Mouse (Mus musculus): ENCODE results near the gene Ifna16. TPM values are rescaled to one million over a fixed set of nuclear protein-coding genes. Genes with fewer than 3 reads are reported as not detected.

Gene Ifna16
- polyA plus RNA-seq, 1 experiment from 2014 or later, result not detected

- peak overlapping the region; percentile 39 for H3K4me3 ChIP-seq (ENCODE audit: low read depth, low read length)
- no peak overlapping the region for H3K27ac ChIP-seq (ENCODE audit: low read depth, low read length)
- H3K27me3 ChIP-seq (replicated peaks; ENCODE audit: control insufficient read depth, insufficient read depth, low read length), result no peaks in the 10 kb centered on the region
- no peaks in the 10 kb centered on the region for H3K4me1 ChIP-seq (replicated peaks; ENCODE audit: control insufficient read depth, insufficient read depth, low read length)
- 55% methylated on average over 8 of the region's 8 CpGs for WGBS
- H3K36me3 ChIP-seq (ENCODE audit: control insufficient read depth, insufficient read depth), result no peaks in the 10 kb centered on the region
- no peaks in the 10 kb centered on the region for H3K9me3 ChIP-seq (ENCODE audit: control insufficient read depth)
- no peak overlapping the region for H3K9ac ChIP-seq (ENCODE audit: low read depth, low read length)
- no peak for ATAC-seq
- no peak for TF ChIP-seq CTCF (IDR thresholded peaks at IDR 0.05; ENCODE audit: low read depth)
- H3K4me2 ChIP-seq (replicated peaks; ENCODE audit: low read depth), result peak overlapping the region; percentile 58
Measured at GRCm38 (mm10) chr4:88640704-88641076, 36.0 kb downstream of the Ifna16 start.

GRCm38 (mm10) chr4:88634311-88634710 lies 42.4 kb downstream of the Ifna16 start, which contains the start of gene C87499:
Gene C87499, minus strand, starts transcription at chr4:88634411.
- H3K9ac ChIP-seq (ENCODE audit: low read depth, low read length), result no peak within 1 kb of the TSS
- no peak for ATAC-seq
- no peaks in the 10 kb centered on the region for H3K27me3 ChIP-seq (replicated peaks; ENCODE audit: control insufficient read depth, insufficient read depth, low read length)
- H3K36me3 ChIP-seq (ENCODE audit: control insufficient read depth, insufficient read depth), result no peaks in the 10 kb centered on the region
- no peaks in the 10 kb centered on the region for H3K9me3 ChIP-seq (ENCODE audit: control insufficient read depth)
- no peak within 1 kb of the TSS for H3K4me2 ChIP-seq (replicated peaks; ENCODE audit: low read depth)
- H3K4me1 ChIP-seq (replicated peaks; ENCODE audit: control insufficient read depth, insufficient read depth, low read length), result no peaks in the 10 kb centered on the region
- H3K27ac ChIP-seq (ENCODE audit: low read depth, low read length), result no peak within 1 kb of the TSS
- 87% methylated on average over 4 of the region's 4 CpGs for WGBS
- H3K4me3 ChIP-seq (ENCODE audit: low read depth, low read length), result no peak within 1 kb of the TSS
- TF ChIP-seq CTCF (IDR thresholded peaks at IDR 0.05; ENCODE audit: low read depth), result no peak

Other genes starting within 250 kb of the Ifna16 start
- 6.6 and 7.4 TPM in 2 replicates for gene Hacd4, start 238.0 kb downstream of the Ifna16 start, polyA plus RNA-seq (2015; fragmentation: Nextera tagmentation; extraction: Ambion mirVana)
- gene Ifnb1, start 154.2 kb downstream of the Ifna16 start, polyA plus RNA-seq (2015; fragmentation: Nextera tagmentation; extraction: Ambion mirVana), result not detected in 2 replicates
- gene Ifna15, start 118.7 kb downstream of the Ifna16 start, polyA plus RNA-seq (2015; fragmentation: Nextera tagmentation; extraction: Ambion mirVana), result not detected in 2 replicates
- gene Ifna14, start 105.1 kb downstream of the Ifna16 start, polyA plus RNA-seq (2015; fragmentation: Nextera tagmentation; extraction: Ambion mirVana), result not detected in 2 replicates
- gene Ifna9, start 84.5 kb downstream of the Ifna16 start, polyA plus RNA-seq (2015; fragmentation: Nextera tagmentation; extraction: Ambion mirVana), result not detected in 2 replicates
- not detected in 2 replicates for gene Ifna12, start 73.5 kb downstream of the Ifna16 start, polyA plus RNA-seq (2015; fragmentation: Nextera tagmentation; extraction: Ambion mirVana)
- gene C87499, start 42.5 kb downstream of the Ifna16 start, polyA plus RNA-seq (2015; fragmentation: Nextera tagmentation; extraction: Ambion mirVana), result not detected in 2 replicates
- not detected in 2 replicates for gene Ifna13, start 32.5 kb downstream of the Ifna16 start, polyA plus RNA-seq (2015; fragmentation: Nextera tagmentation; extraction: Ambion mirVana)
- gene Ifna2, start 7.0 kb upstream of the Ifna16 start, polyA plus RNA-seq (2015; fragmentation: Nextera tagmentation; extraction: Ambion mirVana), result not detected in 2 replicates
- not detected in 2 replicates for gene Ifnab, start 14.4 kb upstream of the Ifna16 start, polyA plus RNA-seq (2015; fragmentation: Nextera tagmentation; extraction: Ambion mirVana)
- 0.16 and 0.43 TPM in 2 replicates for gene Gm26566, start 44.9 kb upstream of the Ifna16 start, polyA plus RNA-seq (2015; fragmentation: Nextera tagmentation; extraction: Ambion mirVana)
- gene Klhl9, start 45.5 kb upstream of the Ifna16 start, polyA plus RNA-seq (2015; fragmentation: Nextera tagmentation; extraction: Ambion mirVana), result 40.5 and 42.5 TPM in 2 replicates
- not detected in 2 replicates for gene Gm13271, start 77.9 kb upstream of the Ifna16 start, polyA plus RNA-seq (2015; fragmentation: Nextera tagmentation; extraction: Ambion mirVana)
- 0.20 TPM in 1 of 2 replicates, not detected in the other for gene Gm13283, start 83.2 kb upstream of the Ifna16 start, polyA plus RNA-seq (2015; fragmentation: Nextera tagmentation; extraction: Ambion mirVana)
- 0.13 TPM in 1 of 2 replicates, not detected in the other for gene Gm13290, start 96.9 kb upstream of the Ifna16 start, polyA plus RNA-seq (2015; fragmentation: Nextera tagmentation; extraction: Ambion mirVana)
- gene Gm13289, start 100.0 kb upstream of the Ifna16 start, polyA plus RNA-seq (2015; fragmentation: Nextera tagmentation; extraction: Ambion mirVana), result not detected in 2 replicates
- gene Gm13272, start 102.9 kb upstream of the Ifna16 start, polyA plus RNA-seq (2015; fragmentation: Nextera tagmentation; extraction: Ambion mirVana), result not detected in 2 replicates
- gene Ifnz, start 105.2 kb upstream of the Ifna16 start, polyA plus RNA-seq (2015; fragmentation: Nextera tagmentation; extraction: Ambion mirVana), result 0.18 TPM in 1 of 2 replicates, not detected in the other
- not detected in 2 replicates for gene Gm13276, start 108.8 kb upstream of the Ifna16 start, polyA plus RNA-seq (2015; fragmentation: Nextera tagmentation; extraction: Ambion mirVana)
- gene Gm13277, start 111.7 kb upstream of the Ifna16 start, polyA plus RNA-seq (2015; fragmentation: Nextera tagmentation; extraction: Ambion mirVana), result not detected in 2 replicates
- not detected in 2 replicates for gene Gm13278, start 114.6 kb upstream of the Ifna16 start, polyA plus RNA-seq (2015; fragmentation: Nextera tagmentation; extraction: Ambion mirVana)
- gene Gm13275, start 117.6 kb upstream of the Ifna16 start, polyA plus RNA-seq (2015; fragmentation: Nextera tagmentation; extraction: Ambion mirVana), result not detected in 2 replicates
- not detected in 2 replicates for gene Gm13279, start 120.5 kb upstream of the Ifna16 start, polyA plus RNA-seq (2015; fragmentation: Nextera tagmentation; extraction: Ambion mirVana)
- 0.37 and 0.42 TPM in 2 replicates for gene Gm13285, start 122.7 kb upstream of the Ifna16 start, polyA plus RNA-seq (2015; fragmentation: Nextera tagmentation; extraction: Ambion mirVana)
- not detected in 2 replicates for gene Gm13287, start 126.3 kb upstream of the Ifna16 start, polyA plus RNA-seq (2015; fragmentation: Nextera tagmentation; extraction: Ambion mirVana)
- not detected in 2 replicates for gene Gm13288, start 128.6 kb upstream of the Ifna16 start, polyA plus RNA-seq (2015; fragmentation: Nextera tagmentation; extraction: Ambion mirVana)
- gene Ifna7, start 139.3 kb upstream of the Ifna16 start, polyA plus RNA-seq (2015; fragmentation: Nextera tagmentation; extraction: Ambion mirVana), result not detected in 2 replicates
- gene Ifna11, start 143.0 kb upstream of the Ifna16 start, polyA plus RNA-seq (2015; fragmentation: Nextera tagmentation; extraction: Ambion mirVana), result not detected in 2 replicates
- gene Ifna6, start 150.5 kb upstream of the Ifna16 start, polyA plus RNA-seq (2015; fragmentation: Nextera tagmentation; extraction: Ambion mirVana), result not detected in 2 replicates
- not detected in 2 replicates for gene Ifna5, start 158.6 kb upstream of the Ifna16 start, polyA plus RNA-seq (2015; fragmentation: Nextera tagmentation; extraction: Ambion mirVana)
- not detected in 2 replicates for gene Ifna4, start 164.9 kb upstream of the Ifna16 start, polyA plus RNA-seq (2015; fragmentation: Nextera tagmentation; extraction: Ambion mirVana)
- gene Ifna1, start 173.2 kb upstream of the Ifna16 start, polyA plus RNA-seq (2015; fragmentation: Nextera tagmentation; extraction: Ambion mirVana), result not detected in 2 replicates
- not detected in 2 replicates for gene Ifne, start 203.3 kb upstream of the Ifna16 start, polyA plus RNA-seq (2015; fragmentation: Nextera tagmentation; extraction: Ambion mirVana)

All from intestine, postnatal 0 days (tissue).